Mouse (Mus musculus): ENCODE measurements around the gene Usp35. TPM values are rescaled to one million over a fixed set of nuclear protein-coding genes. Genes with fewer than 3 reads are reported as not detected.

The Usp35 gene
- total RNA-seq (2021), result 1 to 10 TPM; 7.0 to 8.5 TPM
- polyA plus RNA-seq (2012; rRNA removed), result 8.4 and 11.1 TPM in 2 replicates
- long read RNA-seq, full-length matches to known transcripts, result 5 of 11 reads
- long read RNA-seq, partial matches to known transcripts, result 3 of 11 reads
- long read RNA-seq, other reads (novel, unspliced or antisense), result 3 of 11 reads

- peak; percentile 98 for DNase-seq
Observed at GRCm38 (mm10) chr7:97331726-97332666, at the start of gene Usp35, which contains the start of gene Kctd21. Gene Usp35, minus strand, starts transcription at chr7:97332020. Gene Kctd21, plus strand, starts transcription at chr7:97332327.

- DNase-seq, result no peak
Observed at GRCm38 (mm10) chr7:97380500-97381123, 48.8 kb upstream of the Usp35 start.

DNA sequence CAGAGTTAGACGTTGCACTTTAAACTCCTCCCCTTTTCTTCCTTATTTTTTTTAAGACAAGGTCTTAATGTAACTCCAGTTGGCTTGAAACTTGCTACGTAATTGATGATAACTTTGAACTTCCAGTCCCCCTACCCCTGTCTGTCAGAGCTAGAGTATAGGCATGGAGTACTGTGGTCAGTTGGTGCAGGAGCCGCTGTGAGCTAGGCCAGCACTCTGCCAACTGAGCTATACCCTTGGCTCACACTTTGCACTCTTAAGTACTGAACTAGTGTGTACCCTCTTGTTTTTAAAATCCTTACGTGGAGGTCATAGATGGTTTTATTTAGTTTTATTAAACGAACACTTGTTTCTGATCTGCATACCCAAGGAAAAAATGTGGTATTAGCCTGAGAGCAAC lies 47.5 kb upstream of the Usp35 start:
- DNase-seq, result no peak

GRCm38 (mm10) chr7:97375906-97376305 lies 44.1 kb upstream of the Usp35 start:
- DNase-seq, result no peak

GRCm38 (mm10) chr7:97375101-97375500 lies 43.3 kb upstream of the Usp35 start:
- DNase-seq, result no peak

DNA sequence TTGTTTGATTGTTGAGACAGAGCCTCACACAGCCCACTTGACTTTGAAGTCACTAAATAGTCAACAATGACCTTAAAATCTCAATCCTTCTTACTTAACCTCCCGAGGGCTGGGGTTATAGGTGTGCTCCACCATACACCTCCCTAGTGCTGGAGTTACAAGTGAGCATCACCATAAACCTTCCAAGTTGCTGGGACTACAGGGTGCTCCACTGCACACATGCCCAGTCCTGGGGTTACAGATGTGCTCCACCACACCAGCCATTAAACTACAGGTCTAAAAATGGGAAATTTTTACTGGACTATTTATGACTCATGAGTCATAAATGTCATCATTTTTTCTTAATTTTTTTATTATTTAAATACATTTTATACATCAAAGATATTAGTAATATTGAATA lies 34.1 kb upstream of the Usp35 start:
- no peak for DNase-seq

GRCm38 (mm10) chr7:97361467-97361866 lies 29.6 kb upstream of the Usp35 start:
- DNase-seq, result no peak

DNA sequence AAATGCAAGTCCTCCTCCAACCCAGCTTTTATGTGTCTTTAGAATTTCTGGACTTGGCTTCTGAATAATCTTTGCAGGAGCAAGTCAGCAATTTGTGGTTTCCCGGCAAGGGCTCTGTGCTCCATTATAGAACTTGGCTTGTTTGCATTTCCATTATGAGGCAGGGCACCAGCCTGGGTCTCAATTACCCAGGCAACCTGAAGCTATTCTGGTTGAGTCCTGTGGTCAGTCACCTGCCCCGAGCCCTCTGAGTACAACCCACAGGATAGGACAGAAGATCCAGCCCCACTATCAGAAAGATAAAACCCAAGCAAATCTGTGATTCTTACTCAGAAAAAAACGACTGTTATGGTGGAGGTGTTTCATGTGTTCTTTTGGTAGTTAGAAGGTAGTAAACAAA lies 29.1 kb upstream of the Usp35 start:
- DNase-seq, result no peak

DNA sequence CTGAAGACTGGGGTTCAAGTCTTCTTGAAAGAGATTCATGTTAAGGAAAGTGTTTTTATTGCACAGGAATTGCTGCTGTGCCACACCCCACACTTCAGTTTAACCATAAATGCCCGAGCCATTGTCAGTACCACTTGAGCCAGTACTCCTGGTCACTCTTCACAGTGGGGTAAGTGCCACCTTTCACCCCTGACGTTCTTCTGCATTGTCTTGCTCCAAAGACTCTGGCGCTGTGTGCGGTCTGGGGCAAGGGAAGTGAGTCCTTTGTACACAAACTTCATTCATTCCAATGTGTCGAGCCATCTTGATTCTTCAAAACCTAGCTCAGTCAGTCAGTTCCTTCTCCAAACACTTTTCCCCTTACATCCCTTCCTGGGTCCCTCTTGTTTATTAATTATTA lies 28.3 kb upstream of the Usp35 start:
- DNase-seq, result no peak

DNA sequence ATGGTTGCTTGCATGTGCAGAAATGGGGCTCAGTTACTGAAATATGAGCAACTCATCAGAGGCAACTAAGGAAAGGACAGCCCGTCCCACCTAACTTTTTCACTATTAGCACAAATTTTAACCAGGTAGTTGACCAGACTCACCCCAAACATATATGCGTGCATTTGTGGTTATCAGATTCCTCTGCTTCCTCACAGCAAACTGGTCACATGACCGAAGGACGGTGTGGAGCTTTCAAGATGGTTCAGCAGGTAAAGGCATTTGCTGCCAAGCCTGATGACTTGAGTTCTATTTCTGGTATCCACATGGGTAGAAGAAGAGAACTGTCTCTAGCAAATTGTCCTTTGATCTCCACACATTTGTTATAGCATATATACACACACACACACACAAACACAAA lies 26.5 kb upstream of the Usp35 start:
- no peak for DNase-seq

DNA sequence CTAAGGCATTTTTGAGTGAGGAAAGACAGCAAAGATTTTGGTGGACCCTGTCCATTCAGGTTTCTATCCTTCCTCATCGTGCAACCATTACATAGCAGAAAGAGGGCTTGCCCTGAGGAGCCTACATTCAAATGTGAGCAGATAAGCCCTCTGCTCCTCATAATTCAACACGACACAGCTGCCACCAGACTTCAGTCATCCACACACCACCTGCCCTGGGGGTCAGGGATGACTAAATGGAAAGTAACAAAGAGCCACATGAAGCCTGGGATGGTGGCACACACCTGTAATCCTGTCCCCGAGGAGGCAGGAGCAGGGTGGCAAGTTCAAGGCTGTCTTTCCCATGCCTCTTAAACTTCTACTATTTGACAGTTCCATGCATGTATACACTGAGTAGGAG lies 26.0 kb upstream of the Usp35 start:
- DNase-seq, result no peak

DNA sequence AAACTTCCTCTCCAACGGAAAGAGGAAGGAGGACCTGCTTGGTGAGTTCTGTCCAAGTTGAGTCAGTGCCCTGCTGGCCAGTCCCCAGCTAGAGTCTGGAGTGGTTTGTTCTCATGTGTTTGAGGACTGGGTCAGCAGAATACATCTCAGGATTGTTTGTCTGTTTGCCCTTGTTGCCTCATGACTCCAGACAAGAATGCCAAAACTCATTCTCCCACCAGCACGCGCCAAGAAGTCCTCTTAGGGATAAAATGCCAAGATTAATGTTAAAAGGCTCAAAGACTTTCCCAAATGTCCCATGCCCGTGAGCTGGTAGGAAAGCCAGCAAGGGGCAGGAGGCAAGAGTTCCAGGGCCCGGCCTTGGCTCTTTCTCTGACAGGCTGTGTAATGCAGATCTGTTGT lies 25.1 kb upstream of the Usp35 start:
- DNase-seq, result peak; percentile 39

GRCm38 (mm10) chr7:97356253-97356652 lies 24.4 kb upstream of the Usp35 start:
- no peak for DNase-seq

- DNase-seq, result no peak
Observed at GRCm38 (mm10) chr7:97355068-97355841, 23.4 kb upstream of the Usp35 start.

DNA sequence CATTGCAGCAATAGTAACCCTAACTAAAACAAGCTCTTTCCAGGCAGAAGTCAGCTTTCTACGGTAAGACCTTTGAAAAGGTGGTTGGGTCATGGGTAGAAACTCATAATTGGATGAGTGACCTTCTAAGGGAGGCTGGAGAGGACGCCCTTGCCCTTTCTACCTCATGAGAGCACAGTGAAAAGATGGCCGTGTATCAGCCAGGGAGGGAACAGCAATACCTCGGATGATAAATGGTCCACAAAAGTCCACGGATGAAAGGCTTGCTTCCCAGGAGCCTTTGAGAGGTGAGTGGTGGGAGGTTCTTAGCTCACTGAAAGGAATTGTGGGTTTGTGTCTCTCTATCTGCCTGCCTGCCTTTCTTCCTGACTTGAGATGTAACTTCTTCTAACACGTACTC lies 21.5 kb upstream of the Usp35 start:
- DNase-seq, result no peak

GRCm38 (mm10) chr7:97351792-97352513 lies 20.1 kb upstream of the Usp35 start:
- no peak for DNase-seq

DNA sequence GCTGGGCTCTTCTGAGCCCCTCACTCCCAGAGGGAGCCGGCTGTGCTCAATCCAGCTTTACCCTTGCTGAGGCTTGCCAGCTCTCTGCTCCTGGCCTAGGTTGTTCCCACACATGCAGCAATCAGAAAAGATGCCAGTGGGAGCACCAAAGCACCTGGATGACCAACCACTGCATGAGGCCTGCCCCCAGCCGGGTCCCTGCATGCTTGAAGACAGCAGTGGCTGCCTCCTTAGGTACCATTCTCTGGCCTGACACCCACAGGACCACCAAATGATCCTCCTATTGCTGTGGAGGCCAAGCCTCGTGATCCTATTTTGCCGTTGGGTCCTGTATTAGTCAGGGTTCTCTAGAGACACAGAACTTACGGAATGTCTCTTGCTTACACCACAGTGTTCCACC lies 19.1 kb upstream of the Usp35 start:
- no peak for DNase-seq

GRCm38 (mm10) chr7:97349438-97349837 lies 17.6 kb upstream of the Usp35 start:
- DNase-seq, result no peak

GRCm38 (mm10) chr7:97348836-97349235 lies 17.0 kb upstream of the Usp35 start:
- DNase-seq, result no peak

DNA sequence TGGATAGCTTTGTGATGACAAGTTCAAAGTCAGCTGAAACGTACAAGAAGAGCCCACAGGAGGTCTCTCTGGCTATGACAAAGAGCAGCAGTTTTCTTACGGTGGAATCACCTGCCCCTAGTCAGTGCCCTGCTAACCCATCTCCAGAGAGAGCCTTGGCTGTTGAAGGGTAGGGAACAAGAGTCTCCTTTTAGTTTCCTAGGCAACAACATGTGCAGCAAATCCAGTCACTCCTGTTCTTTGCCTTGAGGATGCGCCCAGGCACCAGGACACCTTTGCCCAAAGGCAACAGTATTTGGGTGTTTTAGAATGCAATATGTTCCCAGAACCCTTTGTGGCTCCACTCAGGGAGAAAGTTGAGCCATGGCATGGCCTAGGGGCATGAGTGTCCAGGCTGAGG lies 16.5 kb upstream of the Usp35 start:
- no peak for DNase-seq

- no peak for DNase-seq
Observed at GRCm38 (mm10) chr7:97347464-97347863, 15.6 kb upstream of the Usp35 start.

DNA sequence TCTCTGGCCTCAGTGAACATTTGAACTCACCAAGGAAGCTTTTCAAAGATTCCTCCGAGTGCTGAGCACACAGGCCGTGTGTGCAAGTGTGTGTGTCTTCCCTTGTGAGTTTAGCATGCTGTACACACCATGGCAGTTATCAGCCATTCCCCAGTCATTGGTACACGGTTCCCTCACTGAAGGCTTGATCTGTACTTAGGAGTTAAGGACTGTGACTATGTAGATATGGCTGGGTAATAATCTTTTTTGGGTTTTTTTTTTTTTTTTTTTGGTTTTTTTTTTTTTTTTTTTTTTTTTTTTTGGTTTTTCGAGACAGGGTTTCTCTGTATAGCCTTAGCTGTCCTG lies 15.0 kb upstream of the Usp35 start:
- no peak for DNase-seq

All from adrenal gland, adult 2 months (tissue).